Mouse (Mus musculus) ES-CJ7 (cell line): Measurements from ENCODE around the gene Fzd1.

Source experiments
- DNase-seq: peaks from one replicate; pipeline ENCODE4 v3.0.0; 2011; ENCODE audit warnings: low read depth, low spot score

Gene Fzd1

DNA sequence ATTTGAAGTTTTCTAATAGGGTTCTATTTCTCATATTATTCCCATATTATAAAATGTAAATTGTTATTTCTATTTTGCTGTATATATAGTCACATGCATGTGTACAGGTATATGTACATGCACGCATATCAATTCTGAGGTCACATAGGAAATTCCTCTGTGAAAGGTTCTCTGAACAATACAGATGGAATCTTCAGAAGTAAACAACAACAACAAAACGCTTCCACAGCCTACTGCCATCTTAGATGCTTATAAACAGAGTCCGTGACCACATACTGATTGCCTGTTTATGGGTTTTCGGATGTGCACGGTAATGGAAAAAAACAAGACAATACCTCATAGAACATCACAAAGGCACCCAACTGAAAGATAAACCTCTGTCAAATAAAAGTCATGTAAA, 4.7 kb downstream of the Fzd1 start:
- DNase-seq: no peak

DNA sequence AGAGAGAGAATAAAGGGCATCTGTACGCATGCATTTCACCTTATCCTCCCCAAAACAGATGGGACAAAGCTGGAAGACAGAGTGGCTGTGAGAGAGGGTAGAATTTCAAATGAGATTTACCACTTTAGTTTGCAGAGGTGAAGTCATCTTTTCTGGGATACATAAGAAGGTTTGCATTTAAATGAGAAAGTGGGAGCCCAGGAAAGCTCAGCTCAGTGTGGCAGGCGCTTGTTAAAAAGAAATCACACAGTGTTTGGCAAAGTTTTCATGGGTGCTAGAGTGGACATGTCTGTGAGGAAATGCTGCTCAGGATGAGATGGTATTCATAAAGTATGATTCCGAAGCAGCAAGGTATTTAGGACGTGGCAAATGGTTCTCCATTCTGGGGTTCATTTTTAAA, 15.1 kb downstream of the Fzd1 start:
- no peak for DNase-seq

DNA sequence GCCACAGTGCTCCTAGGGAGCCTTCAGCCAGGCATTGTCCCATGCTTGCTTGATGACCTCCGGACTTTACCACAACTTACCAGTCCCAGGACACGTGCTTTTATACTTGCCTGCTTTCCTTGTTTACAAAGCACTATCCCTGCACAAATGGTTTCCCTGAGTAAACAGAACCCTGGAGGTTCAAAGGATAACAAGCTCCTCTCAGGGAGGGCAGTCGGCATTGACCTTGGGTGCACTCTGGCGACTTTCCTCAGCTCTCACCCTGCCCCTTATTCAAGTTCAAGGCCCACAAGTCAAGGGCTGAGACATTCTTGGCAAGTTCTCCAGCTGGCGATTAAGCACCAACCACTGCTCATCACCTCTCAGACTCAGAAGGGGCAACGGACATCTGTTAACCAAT, 20.8 kb downstream of the Fzd1 start:
- no peak for DNase-seq

DNA sequence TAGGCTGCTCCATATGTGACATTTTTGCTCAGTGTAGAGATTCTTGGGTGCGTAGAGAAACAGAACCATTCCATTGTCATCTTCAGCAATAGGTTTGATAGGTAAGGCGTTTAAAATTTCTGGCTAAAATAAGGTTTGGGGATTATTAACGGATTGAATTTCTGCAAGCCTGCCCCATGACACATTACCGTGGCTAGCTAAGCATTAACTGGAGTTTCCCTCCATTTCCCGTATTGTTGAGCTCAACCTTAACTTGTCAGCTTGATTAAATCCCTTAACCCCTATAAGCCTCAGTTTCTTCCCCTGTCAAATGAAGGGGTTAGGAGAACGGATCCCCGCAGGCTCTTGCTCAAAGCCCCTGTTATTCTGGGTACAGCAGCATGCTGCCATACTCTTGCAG, 22.4 kb downstream of the Fzd1 start:
- DNase-seq: no peak

DNA sequence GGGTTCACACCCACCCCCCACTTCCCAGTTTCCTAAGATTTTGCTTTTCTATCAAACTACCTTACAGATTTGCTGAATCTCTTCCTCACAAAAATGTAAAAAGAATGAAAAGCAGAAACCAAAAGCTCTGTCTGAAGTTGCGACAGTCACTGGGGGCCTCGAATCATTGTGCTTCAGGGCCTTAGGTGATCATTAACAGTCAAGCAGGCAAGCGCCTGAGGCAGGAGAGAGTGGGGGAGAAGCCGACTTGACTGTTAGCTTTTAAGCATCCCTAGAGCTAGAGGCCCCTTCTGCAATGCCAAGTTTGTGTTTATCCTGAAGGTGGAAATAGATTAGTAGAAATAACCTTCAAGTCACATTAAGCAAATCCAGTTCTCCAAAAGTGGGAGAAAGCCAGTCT, 24.6 kb downstream of the Fzd1 start:
- no peak for DNase-seq

DNA sequence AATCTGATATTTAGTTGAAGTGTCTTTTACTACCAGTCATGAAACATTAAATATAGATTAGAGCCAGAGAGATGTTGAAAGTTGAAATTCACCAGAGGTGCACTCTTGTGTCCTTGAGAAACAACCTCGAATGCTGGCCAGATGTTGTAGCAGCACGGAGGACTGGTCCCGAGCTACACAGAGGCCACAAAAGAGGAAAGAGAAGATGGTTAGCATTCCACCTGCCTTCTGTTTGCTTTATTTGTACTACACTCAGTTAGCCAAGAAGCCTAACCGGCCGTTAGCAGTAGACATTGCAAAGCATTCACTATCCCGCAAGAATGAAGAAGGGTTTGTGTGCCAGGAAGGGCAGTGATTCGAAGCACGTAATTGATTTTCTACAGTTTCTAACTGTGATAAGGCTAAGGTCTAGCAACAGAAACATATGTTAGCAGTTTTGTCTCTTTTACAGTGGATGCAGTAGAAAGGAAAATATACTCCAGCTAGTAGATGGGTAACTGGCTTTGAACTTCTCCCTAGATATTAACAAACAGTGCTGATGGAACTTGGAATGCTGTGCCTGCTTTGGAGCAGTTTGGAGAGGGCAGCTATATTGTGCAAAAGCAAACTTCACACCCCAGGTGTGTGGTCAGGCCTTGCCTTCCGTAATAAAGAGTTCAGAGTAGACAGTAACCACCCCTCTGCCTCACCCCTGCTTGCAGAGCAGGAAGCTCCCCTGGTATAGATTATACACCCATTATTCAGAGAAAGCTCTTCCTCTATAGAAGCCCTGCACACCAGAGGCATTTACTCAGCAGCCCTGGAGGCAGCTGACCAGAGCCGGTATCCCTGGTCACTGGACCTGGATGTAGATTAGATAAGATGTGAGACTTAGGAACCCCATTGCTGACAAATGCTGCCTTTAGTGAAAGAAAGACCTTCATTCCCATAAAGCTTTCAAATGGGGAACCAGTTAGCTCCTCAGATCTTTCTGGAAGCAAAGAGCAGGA, 25.3 kb downstream of the Fzd1 start:
- DNase-seq: no peak

DNA sequence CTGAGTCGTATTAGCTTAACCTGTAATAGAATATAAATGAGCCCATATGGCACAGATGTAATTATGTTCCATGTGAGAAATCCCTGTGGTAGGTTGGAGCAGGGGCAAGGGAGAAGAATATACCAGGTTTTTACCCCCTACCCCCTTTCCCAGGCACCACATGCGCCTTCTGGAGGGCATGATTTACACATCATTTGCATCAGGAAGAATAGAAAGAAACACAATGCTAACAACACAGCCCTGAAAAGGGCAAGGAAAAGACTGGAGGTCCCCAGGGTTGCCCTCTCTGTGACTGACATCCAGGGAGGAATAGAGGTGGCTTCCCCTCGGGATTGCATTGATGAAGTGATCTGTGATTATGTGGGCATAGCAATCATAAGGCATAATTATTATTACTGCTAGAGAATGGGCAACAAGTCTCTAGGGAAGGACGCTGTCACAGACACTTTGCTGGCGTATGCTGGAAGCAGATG, 26.1 kb downstream of the Fzd1 start:
- DNase-seq: no peak

DNA sequence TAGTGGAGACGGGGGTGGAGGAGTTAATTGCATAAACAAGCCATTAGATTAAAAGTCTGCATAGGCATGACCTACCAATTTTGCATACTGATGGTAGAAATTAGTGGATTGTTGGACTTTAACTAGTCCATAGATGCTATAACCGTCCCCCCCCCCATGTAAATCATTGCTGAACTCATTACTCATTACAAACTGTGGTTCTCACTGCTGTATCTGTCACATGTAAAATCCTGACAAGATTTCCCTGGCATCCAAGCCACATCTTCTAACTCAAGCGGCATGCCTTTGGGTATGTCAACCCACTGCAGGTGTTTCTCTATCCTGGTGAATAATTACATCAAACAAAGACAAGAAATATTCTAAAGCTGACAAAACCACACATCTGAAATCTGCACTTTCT, 26.8 kb downstream of the Fzd1 start:
- no peak for DNase-seq
